Mouse (Mus musculus) liver, embryonic 14.5 days (tissue): Measurements from ENCODE around the gene Arpc1a. TPM values are rescaled to one million over a fixed set of nuclear protein-coding genes. Genes with fewer than 3 reads are reported as not detected.
"Not testable (repeated sequence)": the region's sequence is repeated elsewhere in the genome, so short reads cannot be mapped to it uniquely, and the experiment has no call there.

Experiments
- ATAC-seq: fragments of 200-750 bp; cut with Nextera tagmentation; 2 replicates; pipeline ENCODE4 v1.8.0; 2017; ENCODE audit warnings: moderate number of reproducible peaks, mild to moderate bottlenecking, moderate library complexity; ENCODE audit not compliant: insufficient read depth
- DNase-seq, 3 experiments: peaks; one replicate each; pipeline ENCODE4 v3.0.0-alpha.2; 2012 to 2013; ENCODE audit warnings: low read depth in 3 of 3, low spot score in 3 of 3
- H3K27ac ChIP-seq: fragments of 300-500 bp; sonication (generic); 2 replicates; pipeline ENCODE4 v1.5.1; 2014; ENCODE audit warnings: moderate library complexity, mild to moderate bottlenecking, control low read depth, inconsistent platforms
- H3K27me3 ChIP-seq: fragments of 300-500 bp; sonication (generic); 2 replicates; pipeline ENCODE4 v1.6.1; 2014; ENCODE audit warnings: mild to moderate bottlenecking, low read length, moderate library complexity; ENCODE audit not compliant: control insufficient read depth, insufficient read depth
- H3K36me3 ChIP-seq: fragments of 300-500 bp; sonication (generic); replicated peaks from 2 replicates; pipeline ENCODE4 v1.6.1; 2014; ENCODE audit warnings: low read depth; ENCODE audit not compliant: control insufficient read depth, insufficient read depth
- H3K4me1 ChIP-seq, 2 experiments: fragments of 200-500 bp in 1 of 2; fragments of 300-500 bp in 1 of 2; sonication (generic) in 1 of 2; replicated peaks; 2 replicates each; pipeline ENCODE4 v1.6.1; 2012 to 2014; ENCODE audit warnings: antibody characterized with exemption in 1 of 2, inconsistent platforms in 1 of 2, low read length in 1 of 2; ENCODE audit not compliant: control insufficient read depth in 2 of 2, insufficient read depth in 2 of 2
- H3K4me2 ChIP-seq: fragments of 300-500 bp; sonication (generic); 2 replicates; pipeline ENCODE4 v1.6.1; 2014; ENCODE audit warnings: low read depth, mild to moderate bottlenecking, control low read depth, moderate library complexity
- H3K4me3 ChIP-seq, 2 experiments: fragments of 200-500 bp in 1 of 2; fragments of 300-500 bp in 1 of 2; sonication (generic) in 1 of 2; 2 replicates each; pipeline ENCODE4 v1.5.1; 2012 to 2014; ENCODE audit warnings: low read depth in 2 of 2, low read length in 2 of 2, mild to moderate bottlenecking in 2 of 2, control low read depth in 1 of 2, inconsistent platforms in 1 of 2, moderate library complexity in 1 of 2; ENCODE audit not compliant: insufficient read depth in 1 of 2
- H3K9ac ChIP-seq: fragments of 300-500 bp; sonication (generic); replicated peaks from 2 replicates; pipeline ENCODE4 v1.6.1; 2014; ENCODE audit warnings: mild to moderate bottlenecking, control low read depth, moderate library complexity
- H3K9me3 ChIP-seq: fragments of 300-500 bp; sonication (generic); 2 replicates; pipeline ENCODE4 v1.6.1; 2016; ENCODE audit warnings: low read length, mixed read lengths; ENCODE audit not compliant: control insufficient read depth
- CTCF ChIP-seq: IDR thresholded peaks from 2 replicates; pipeline ENCODE4 v1.5.1; 2016; ENCODE audit warnings: antibody characterized with exemption, low read depth, control low read depth
- EP300 ChIP-seq: IDR thresholded peaks from 2 replicates; pipeline ENCODE4 v1.6.1; 2016; ENCODE audit warnings: antibody characterized with exemption, low read depth
- WGBS: fragments of 180-500 bp; shearing (Covaris S2); extraction: QIAGEN DNeasy Blood & Tissue Kit; methylation state at CpG from one replicate; pipeline ENCODE4 v1.1.7; 2014; ENCODE audit not compliant: insufficient replicate concordance; 5-methylcytosine and 5-hydroxymethylcytosine counted together
- polyA plus RNA-seq, 2 experiments: library from polyadenylated mRNA; depleted of rRNA in 1 of 2; stranded (reverse) in 1 of 2; unstranded in 1 of 2; fragments of >200 nt; fragmentation: Nextera tagmentation in 1 of 2; extraction: Ambion mirVana in 1 of 2; gene quantifications; 2 replicates each; pipeline versions ENCODE4 v1.2.1 to v1.2.3; 2012 to 2014

The Arpc1a gene
- polyA plus RNA-seq, 2 experiments = 47.2 to 51.5 TPM

- no peak overlapping the region for H3K9ac ChIP-seq
These were observed 47.4 kb downstream of the Arpc1a start for GRCm38 (mm10) chr5:145130995-145131394.

GRCm38 (mm10) chr5:145133275-145133674 is 49.6 kb downstream of the Arpc1a start:
- 74% methylated on average over 6 of the region's 6 CpGs for WGBS
- not testable (repeated sequence) for H3K4me2 ChIP-seq

More at GRCm38 (mm10) chr5:145130995-145131394, 47.4 kb downstream of the Arpc1a start:
- ATAC-seq (no peak), DNase-seq (no peak)
- WGBS = 65% methylated on average over 3 of the region's 3 CpGs
- no peaks in the 10 kb centered on the region for H3K9me3 ChIP-seq
- H3K4me2 ChIP-seq = no peak overlapping the region
- no peaks in the 10 kb centered on the region for H3K4me1 ChIP-seq
- H3K27me3 ChIP-seq = no peaks in the 10 kb centered on the region
- peaks cover 62% of the 10 kb centered on the region for H3K36me3 ChIP-seq
- H3K4me3 ChIP-seq = no peak overlapping the region
- no peak overlapping the region for H3K27ac ChIP-seq
- TF ChIP-seq CTCF = no peak
- TF ChIP-seq EP300 = no peak

GRCm38 (mm10) chr5:145138836-145139235 is 55.2 kb downstream of the Arpc1a start:
- no peak for ATAC-seq
- WGBS = 17% methylated on average over 6 of the region's 6 CpGs
- Histone ChIP-seq H3K27ac (no peak overlapping the region), H3K36me3 (peaks cover 48% of the 10 kb centered on the region), H3K9me3 (no peaks in the 10 kb centered on the region), H3K4me1 (peaks cover 14 to 16% of the 10 kb centered on the region in 2 experiments), H3K4me2 (peak overlapping the region; percentile 98), H3K9ac (peak overlapping the region; percentile 98), H3K4me3 (peak overlapping the region; percentile 97 to 98), H3K27me3 (no peaks in the 10 kb centered on the region)
- TF ChIP-seq CTCF = no peak
- TF ChIP-seq EP300 = no peak
- DNase-seq = no peak

More at GRCm38 (mm10) chr5:145133275-145133674, 49.6 kb downstream of the Arpc1a start:
- H3K36me3 ChIP-seq = peaks cover 61% of the 10 kb centered on the region
- DNase-seq, H3K9ac ChIP-seq, H3K9me3 ChIP-seq, H3K27me3 ChIP-seq, H3K4me3 ChIP-seq, ATAC-seq, H3K4me1 ChIP-seq, H3K27ac ChIP-seq: not testable (repeated sequence)
- TF ChIP-seq CTCF = peak; percentile 56

DNA sequence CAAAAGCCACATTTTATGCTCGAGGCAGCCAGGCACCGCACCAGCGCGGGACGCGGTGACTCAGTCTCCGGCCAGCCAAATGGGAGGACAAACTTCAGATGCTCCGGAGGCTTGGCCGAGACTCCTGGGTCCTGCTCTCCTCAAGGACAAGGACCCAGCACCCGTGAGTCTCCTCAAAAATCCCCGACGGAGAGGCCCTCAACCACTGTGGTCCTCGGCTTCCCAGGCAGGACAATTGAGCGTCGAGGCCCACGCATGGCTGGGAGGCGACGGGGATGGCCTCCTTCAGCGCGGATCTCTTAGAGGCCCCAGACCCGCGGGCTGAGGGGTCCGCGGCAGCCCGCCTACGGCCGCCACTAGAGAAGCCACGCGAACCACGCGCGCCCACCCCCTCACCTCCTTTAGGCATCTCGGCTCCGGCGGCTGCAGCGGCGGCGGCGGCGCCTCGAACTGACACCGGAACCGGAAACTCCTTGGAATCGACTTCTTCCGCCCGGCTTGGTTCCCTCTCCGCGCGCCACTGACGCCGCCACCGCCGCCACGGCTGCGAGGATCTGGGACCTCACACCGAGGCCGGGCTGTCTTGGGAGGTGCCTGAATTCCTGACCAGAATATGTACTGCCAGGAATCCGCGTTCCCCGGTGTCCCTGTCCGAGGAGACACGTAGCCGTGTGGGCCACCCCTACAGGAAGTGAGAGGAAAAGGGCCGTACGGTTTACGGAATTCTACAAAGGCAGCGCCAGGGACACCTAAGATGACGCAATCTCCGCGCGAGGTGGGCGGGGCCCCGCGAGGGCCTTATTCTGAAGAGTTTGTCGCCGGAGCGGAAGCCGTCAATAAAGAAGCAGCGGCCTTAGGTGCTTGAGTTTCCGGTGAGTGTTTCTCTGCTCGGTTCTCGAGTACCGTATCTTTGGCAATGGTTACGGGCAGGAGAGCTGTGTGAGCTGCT is 56.2 kb downstream of the Arpc1a start, which contains the start of the genes Pdap1 and Bud31:
Pdap1 (minus strand) TSS at position 668 of the 949 bp plus-strand sequence.
Bud31 (plus strand) TSS at position 792 of the 949 bp plus-strand sequence.
- H3K4me3 ChIP-seq = peak within 1 kb of the TSS; percentile 98
- under 1% methylated on average over 84 of the region's 84 CpGs for WGBS
- TF ChIP-seq CTCF = peak; percentile 18; the same call in 1 of the 2 replicates
- TF ChIP-seq EP300 = peak; percentile 85
- peak within 1 kb of the TSS; percentile 98 for H3K9ac ChIP-seq
- no peaks in the 10 kb centered on the region for H3K27me3 ChIP-seq
- DNase-seq (peak; percentile 81 to 86 (median 82)), ATAC-seq (peak; percentile 93)
- no peaks in the 10 kb centered on the region for H3K9me3 ChIP-seq
- H3K4me1 ChIP-seq = peaks cover 14 to 16% of the 10 kb centered on the region in 2 experiments
- H3K36me3 ChIP-seq = peaks cover 48% of the 10 kb centered on the region
- H3K27ac ChIP-seq = peak within 1 kb of the TSS; percentile 94
- peak within 1 kb of the TSS; percentile 98 for H3K4me2 ChIP-seq

- peak; percentile 31; the same call in 1 of the 2 replicates for ATAC-seq
- peak overlapping the region; percentile 98 for H3K4me3 ChIP-seq
These were observed 57.0 kb downstream of the Arpc1a start for GRCm38 (mm10) chr5:145140611-145141010.

More at GRCm38 (mm10) chr5:145140611-145141010, 57.0 kb downstream of the Arpc1a start:
- H3K4me2 ChIP-seq = peak overlapping the region; percentile 98
- no peaks in the 10 kb centered on the region for H3K9me3 ChIP-seq
- H3K36me3 ChIP-seq = peaks cover 49% of the 10 kb centered on the region
- WGBS = under 1% methylated on average over 18 of the region's 18 CpGs
- no peaks in the 10 kb centered on the region for H3K27me3 ChIP-seq
- H3K27ac ChIP-seq = peak overlapping the region; percentile 94
- peaks cover 14 to 16% of the 10 kb centered on the region in 2 experiments for H3K4me1 ChIP-seq
- TF ChIP-seq CTCF (no peak), EP300 (no peak)
- H3K9ac ChIP-seq = peak overlapping the region; percentile 98
- DNase-seq = no peak
